Mouse (Mus musculus): ENCODE data around the gene Pcolce2. TPM values are rescaled to one million over a fixed set of nuclear protein-coding genes. Genes with fewer than 3 reads are reported as not detected.

Gene Pcolce2
- total and polyA plus RNA-seq, 3 experiments: not detected

GRCm38 (mm10) chr9:95747298-95747697, 109.9 kb downstream of the Pcolce2 start:
- Histone ChIP-seq H3K4me1 (ENCODE audit: control insufficient read depth in 1 of 2, insufficient read depth in 2 of 2, low read length in 2 of 2) (peaks cover 0 to 6% of the 10 kb centered on the region in 2 experiments; a peak in 2 of 4 replicates), H3K9ac (ENCODE audit: control insufficient read depth, low read depth, low read length, poor library complexity, severe bottlenecking) (no peak overlapping the region), H3K9me3 (replicated peaks; ENCODE audit: insufficient read depth, low read length) (no peaks in the 10 kb centered on the region), H3K27me3 (ENCODE audit: control insufficient read depth in 1 of 2, insufficient read depth in 2 of 2, low read length in 2 of 2) (peaks cover 6 to 9% of the 10 kb centered on the region in 2 experiments), H3K79me2 (ENCODE audit: control insufficient read depth, insufficient read depth, low read length, poor library complexity) (no peaks in the 10 kb centered on the region; the same call in 1 of the 2 replicates), H3K27ac (ENCODE audit: control insufficient read depth, low read depth, low read length) (no peak overlapping the region), H3K4me3 (ENCODE audit: control insufficient read depth in 1 of 2, insufficient read depth in 1 of 2, low read depth in 2 of 2, low read length in 2 of 2) (no peak overlapping the region), H3K36me3 (ENCODE audit: control insufficient read depth in 1 of 2, insufficient read depth in 2 of 2, low read length in 2 of 2) (no peaks in the 10 kb centered on the region)
- no peak for DNase-seq (ENCODE audit: low read depth, low spot score)
- TF ChIP-seq MAZ (IDR thresholded peaks at IDR 0.05; ENCODE audit: low read depth, low read length) (no peak), MYC (IDR thresholded peaks at IDR 0.05; ENCODE audit: low read depth, low read length) (no peak), BHLHE40 (IDR thresholded peaks at IDR 0.05; ENCODE audit: borderline replicate concordance, low read depth, low read length) (no peak), KAT2A (conservative IDR thresholded peaks at IDR 0.05; ENCODE audit: low read depth, low read length) (no peak), CTCF (IDR thresholded peaks at IDR 0.05 in 2 of 3, conservative IDR thresholded peaks at IDR 0.05 in 1 of 3; ENCODE audit: control insufficient read depth in 1 of 3, insufficient read depth in 1 of 3, low read depth in 2 of 3, low read length in 3 of 3, poor library complexity in 1 of 3, severe bottlenecking in 1 of 3) (no peak), GABPA (IDR thresholded peaks at IDR 0.05; ENCODE audit: low read depth, low read length) (no peak)

Other genes with a start within 250 kb of the Pcolce2 start
- not detected in 2 replicates for gene Chst2, start 230.9 kb upstream of the Pcolce2 start, total RNA-seq (2012; rRNA removed)
- gene Chst2, start 230.9 kb upstream of the Pcolce2 start, polyA plus RNA-seq (2012; ENCODE audit: insufficient read depth in 1 of 2, insufficient read length in 2 of 2, low read depth in 1 of 2, low replicate concordance in 2 of 2, missing spikeins in 1 of 2): not detected
- 69.0 and 70.8 TPM in 2 replicates for gene U2surp, start 125.6 kb upstream of the Pcolce2 start, total RNA-seq (2012; rRNA removed)
- 100 to 1,000 TPM in 1 of 2 experiments, 10 to 100 TPM in 1; 72.1 to 244 TPM for gene U2surp, start 125.6 kb upstream of the Pcolce2 start, polyA plus RNA-seq (2012; ENCODE audit: insufficient read depth in 1 of 2, insufficient read length in 2 of 2, low read depth in 1 of 2, low replicate concordance in 2 of 2, missing spikeins in 1 of 2)
- 13.4 and 18.0 TPM in 2 replicates for gene Paqr9, start 77.9 kb upstream of the Pcolce2 start, total RNA-seq (2012; rRNA removed)
- 10 to 100 TPM; 24.8 to 46.0 TPM for gene Paqr9, start 77.9 kb upstream of the Pcolce2 start, polyA plus RNA-seq (2012; ENCODE audit: insufficient read depth in 1 of 2, insufficient read length in 2 of 2, low read depth in 1 of 2, low replicate concordance in 2 of 2, missing spikeins in 1 of 2)
- gene Trpc1, start 112.8 kb downstream of the Pcolce2 start, total RNA-seq (2012; rRNA removed): 0.10 and 0.15 TPM in 2 replicates
- under 1 TPM in 1 of 2 experiments, not detected in 1; 0.50 TPM for gene Trpc1, start 112.8 kb downstream of the Pcolce2 start, polyA plus RNA-seq (2012; ENCODE audit: insufficient read depth in 1 of 2, insufficient read length in 2 of 2, low read depth in 1 of 2, low replicate concordance in 2 of 2, missing spikeins in 1 of 2)
- not detected in 2 replicates for gene Pls1, start 207.7 kb downstream of the Pcolce2 start, total RNA-seq (2012; rRNA removed)
- gene Pls1, start 207.7 kb downstream of the Pcolce2 start, polyA plus RNA-seq (2012; ENCODE audit: insufficient read depth in 1 of 2, insufficient read length in 2 of 2, low read depth in 1 of 2, low replicate concordance in 2 of 2, missing spikeins in 1 of 2): under 1 TPM in 1 of 2 experiments, not detected in 1; 0.04 TPM
- 19.6 and 19.8 TPM in 2 replicates for gene Atr, start 220.0 kb downstream of the Pcolce2 start, total RNA-seq (2012; rRNA removed)
- gene Atr, start 220.0 kb downstream of the Pcolce2 start, polyA plus RNA-seq (2012; ENCODE audit: insufficient read depth in 1 of 2, insufficient read length in 2 of 2, low read depth in 1 of 2, low replicate concordance in 2 of 2, missing spikeins in 1 of 2): 10 to 100 TPM in 1 of 2 experiments, not detected in 1; 12.2 TPM

Data from MEL (cell line).